ENCODE assay signal across 8 mouse cellular contexts in the genomic region with DNA sequence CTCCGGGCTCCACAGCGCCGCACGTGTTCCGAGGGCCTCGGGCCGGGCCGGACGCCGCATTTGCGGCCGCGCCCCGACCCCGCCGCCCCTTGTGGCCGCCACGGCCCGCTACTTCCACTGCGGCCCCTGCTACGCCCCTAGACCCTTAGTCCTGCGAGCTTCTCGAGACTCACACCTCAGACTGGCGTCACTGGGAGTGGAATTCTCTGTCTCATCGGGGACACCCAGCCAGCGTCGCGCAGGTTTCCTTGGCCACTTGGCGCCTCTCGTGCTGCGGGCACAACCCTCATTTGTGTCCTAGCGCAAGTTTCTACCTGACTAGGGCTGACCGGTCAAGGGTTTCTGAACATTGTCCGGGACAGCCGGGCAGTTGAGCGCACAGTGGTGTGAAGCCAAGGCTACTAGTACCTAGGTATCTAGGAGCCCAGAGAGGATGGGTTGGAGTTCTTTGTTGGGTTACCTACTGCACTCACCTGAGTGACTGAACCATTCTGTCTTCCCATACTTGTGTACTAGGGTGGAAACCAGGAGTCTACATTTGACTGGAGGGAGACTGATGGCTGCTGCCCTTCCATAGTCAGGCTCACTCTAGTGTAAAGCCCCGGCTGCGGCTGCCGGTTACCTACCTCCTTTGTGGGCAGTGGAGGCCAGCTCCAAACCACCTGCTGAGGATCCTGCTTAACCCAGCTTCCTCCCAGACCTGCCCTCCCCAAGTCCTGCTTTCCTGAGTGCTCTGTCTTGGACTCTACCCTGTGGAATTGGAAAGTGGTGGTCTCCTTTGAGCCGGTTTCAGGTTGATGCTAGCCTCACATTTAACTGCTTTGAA. TPM values are rescaled to one million over a fixed set of nuclear protein-coding genes. Genes with fewer than 3 reads are reported as not detected.
DNase-seq lines count a peak whose midpoint lies in the region; ATAC-seq lines count a peak whose summit lies in the region.

No protein-coding gene starts in this region.

- H3K4me1 ChIP-seq in heart, embryonic 16.5 days (ENCODE audit: control insufficient read depth, insufficient read depth, low read length): peaks cover 23% of the 10 kb centered on the region
- H3K4me1 ChIP-seq in embryonic facial prominence, embryonic 11.5 days (ENCODE audit: control insufficient read depth, insufficient read depth, low read length): no peaks in the 10 kb centered on the region
- peaks cover 21% of the 10 kb centered on the region for H3K4me1 ChIP-seq in intestine, embryonic 14.5 days (replicated peaks; ENCODE audit: control insufficient read depth, insufficient read depth, low read length)
- peaks cover 29% of the 10 kb centered on the region for H3K4me1 ChIP-seq in liver, embryonic 16.5 days (ENCODE audit: control insufficient read depth, low read depth, low read length)

- no peaks in the 10 kb centered on the region for H3K9me3 ChIP-seq in heart, embryonic 16.5 days (replicated peaks; ENCODE audit: control insufficient read depth, low read length)
- no peaks in the 10 kb centered on the region for H3K9me3 ChIP-seq in embryonic facial prominence, embryonic 11.5 days (replicated peaks; ENCODE audit: control insufficient read depth, low read length)
- peaks cover 4% of the 10 kb centered on the region; the same call in 1 of the 2 replicates for H3K9me3 ChIP-seq in intestine, embryonic 14.5 days (ENCODE audit: control insufficient read depth, low read length)
- H3K9me3 ChIP-seq in liver, embryonic 16.5 days (replicated peaks; ENCODE audit: control insufficient read depth, low read length): no peaks in the 10 kb centered on the region

- DNase-seq in heart, adult 8-10 months (ENCODE audit: low spot score): no peak
- peak; percentile 50 for DNase-seq in ES-CJ7 (ENCODE audit: low read depth, low spot score)
- DNase-seq in embryonic facial prominence, embryonic 11.5 days (ENCODE audit: low spot score): no peak
- peak; percentile 56 for DNase-seq in intestine, embryonic 14.5 days (ENCODE audit: low spot score)
- DNase-seq in thymus, postnatal 14 days: peak; percentile 11
- no peak for DNase-seq in gastrocnemius, postnatal 10 days

- ATAC-seq in heart, embryonic 16.5 days (replicated peaks; ENCODE audit: extremely low read depth, insufficient read depth, low FRiP score): peak; percentile 47
- ATAC-seq in embryonic facial prominence, embryonic 11.5 days (replicated peaks; ENCODE audit: insufficient number of reproducible peaks, low FRiP score, low TSS enrichment, low read depth): peak; percentile 64
- peak; percentile 62 for ATAC-seq in intestine, embryonic 14.5 days (replicated peaks; ENCODE audit: low FRiP score, low TSS enrichment, low read depth)
- peak; percentile 20 for ATAC-seq in liver, embryonic 16.5 days (ENCODE audit: low read depth)

- H3K4me2 ChIP-seq in heart, embryonic 16.5 days (ENCODE audit: low read depth, low read length): peak overlapping the region; percentile 90
- peak overlapping the region; percentile 81 for H3K4me2 ChIP-seq in embryonic facial prominence, embryonic 11.5 days (ENCODE audit: low read depth, low read length)
- peak overlapping the region; percentile 99 for H3K4me2 ChIP-seq in intestine, embryonic 14.5 days (ENCODE audit: low read length)
- peak overlapping the region; percentile 96 for H3K4me2 ChIP-seq in liver, embryonic 16.5 days (ENCODE audit: low read depth, low read length)

- H3K9ac ChIP-seq in heart, embryonic 16.5 days (ENCODE audit: low read length): peak overlapping the region; percentile 94
- H3K9ac ChIP-seq in embryonic facial prominence, embryonic 11.5 days (replicated peaks; ENCODE audit: low read length): peak overlapping the region; percentile 92
- peak overlapping the region; percentile 87 for H3K9ac ChIP-seq in intestine, embryonic 14.5 days (ENCODE audit: low read length)
- peak overlapping the region; percentile 90 for H3K9ac ChIP-seq in liver, embryonic 16.5 days (ENCODE audit: low read depth, low read length)

- under 1% methylated on average over 39 of the region's 40 CpGs for WGBS in heart, embryonic 16.5 days
- under 1% methylated on average over 40 of the region's 40 CpGs for WGBS in embryonic facial prominence, embryonic 11.5 days
- WGBS in intestine, embryonic 14.5 days: under 1% methylated on average over 35 of the region's 40 CpGs
- under 1% methylated on average over 35 of the region's 40 CpGs for WGBS in liver, embryonic 16.5 days (ENCODE audit: insufficient replicate concordance)

- H3K36me3 ChIP-seq in heart, embryonic 16.5 days (ENCODE audit: control insufficient read depth, insufficient read depth): peaks cover 11% of the 10 kb centered on the region
- peaks cover 2% of the 10 kb centered on the region; the same call in 1 of the 2 replicates for H3K36me3 ChIP-seq in embryonic facial prominence, embryonic 11.5 days (replicated peaks; ENCODE audit: control insufficient read depth, insufficient read depth, low read depth, low read length)
- peaks cover 25% of the 10 kb centered on the region for H3K36me3 ChIP-seq in intestine, embryonic 14.5 days (ENCODE audit: control insufficient read depth, insufficient read depth, low read length)
- H3K36me3 ChIP-seq in liver, embryonic 16.5 days (ENCODE audit: control insufficient read depth, insufficient read depth): peaks cover 20% of the 10 kb centered on the region

- peak overlapping the region; percentile 93 for H3K4me3 ChIP-seq in heart, embryonic 16.5 days (ENCODE audit: low read length)
- H3K4me3 ChIP-seq in embryonic facial prominence, embryonic 11.5 days (ENCODE audit: low read depth, low read length): peak overlapping the region; percentile 98
- H3K4me3 ChIP-seq in intestine, embryonic 14.5 days (ENCODE audit: low read depth, low read length): peak overlapping the region; percentile 93
- H3K4me3 ChIP-seq in liver, embryonic 16.5 days (ENCODE audit: low read depth, low read length): peak overlapping the region; percentile 93

- H3K27me3 ChIP-seq in heart, embryonic 16.5 days (ENCODE audit: control insufficient read depth, insufficient read depth, low read length): no peaks in the 10 kb centered on the region
- H3K27me3 ChIP-seq in embryonic facial prominence, embryonic 11.5 days (ENCODE audit: control insufficient read depth, insufficient read depth, low read length): no peaks in the 10 kb centered on the region
- H3K27me3 ChIP-seq in intestine, embryonic 14.5 days (replicated peaks; ENCODE audit: control insufficient read depth, insufficient read depth, low read length): no peaks in the 10 kb centered on the region
- no peaks in the 10 kb centered on the region for H3K27me3 ChIP-seq in liver, embryonic 16.5 days (ENCODE audit: control insufficient read depth, insufficient read depth, low read depth, low read length)

- H3K27ac ChIP-seq in heart, embryonic 16.5 days (ENCODE audit: low read length): peak overlapping the region; percentile 92
- H3K27ac ChIP-seq in embryonic facial prominence, embryonic 11.5 days (replicated peaks; ENCODE audit: low read depth, low read length): peak overlapping the region; percentile 63
- H3K27ac ChIP-seq in intestine, embryonic 14.5 days (ENCODE audit: low read depth): peak overlapping the region; percentile 85
- H3K27ac ChIP-seq in liver, embryonic 16.5 days (ENCODE audit: low read length): peak overlapping the region; percentile 78

RNA-seq across cellular contexts. Expression of a gene that starts 0.6 kb away (rescaled TPM):
- polyA plus RNA-seq in heart, embryonic 16.5 days (2015; fragmentation: Nextera tagmentation; extraction: Ambion mirVana): 32.2 and 34.3 TPM in 2 replicates
- total RNA-seq in heart, adult 8-10 months (2022): 10 to 100 TPM; 22.0 to 25.5 (median 23.5) TPM
- 65.5 and 74.4 TPM in 2 replicates for polyA plus RNA-seq in embryonic facial prominence, embryonic 11.5 days (2014; fragmentation: Nextera tagmentation; extraction: Ambion mirVana)
- polyA plus RNA-seq in intestine, embryonic 14.5 days (2014; fragmentation: Nextera tagmentation; extraction: Ambion mirVana): 58.3 and 61.7 TPM in 2 replicates
- polyA plus RNA-seq in liver, embryonic 16.5 days (2015; fragmentation: Nextera tagmentation; extraction: Ambion mirVana): 22.2 and 22.4 TPM in 2 replicates
- 10 to 100 TPM; 27.4 to 27.8 TPM for total RNA-seq in gastrocnemius, postnatal 10 days (2021)

RNA-seq across cellular contexts. Expression of a gene that starts 8.1 kb away (rescaled TPM):
- polyA plus RNA-seq in heart, embryonic 16.5 days (2015; fragmentation: Nextera tagmentation; extraction: Ambion mirVana): 57.1 and 61.0 TPM in 2 replicates
- 10 to 100 TPM; 27.4 to 28.6 (median 28.3) TPM for total RNA-seq in heart, adult 8-10 months (2022)
- 192 and 207 TPM in 2 replicates for polyA plus RNA-seq in embryonic facial prominence, embryonic 11.5 days (2014; fragmentation: Nextera tagmentation; extraction: Ambion mirVana)
- polyA plus RNA-seq in intestine, embryonic 14.5 days (2014; fragmentation: Nextera tagmentation; extraction: Ambion mirVana): 122 and 138 TPM in 2 replicates
- polyA plus RNA-seq in liver, embryonic 16.5 days (2015; fragmentation: Nextera tagmentation; extraction: Ambion mirVana): 21.5 and 24.3 TPM in 2 replicates
- total RNA-seq in gastrocnemius, postnatal 10 days (2021): 10 to 100 TPM; 52.3 to 53.6 TPM

Comparison
In these comparisons a context has a peak if more than half of its experiments do, and no peak if none do; other contexts are left out.
1. DNase-seq: peak in ES-CJ7 (single experiment), intestine, embryonic 14.5 days (single experiment) and thymus, postnatal 14 days (single experiment); none in heart, adult 8-10 months (single experiment), embryonic facial prominence, embryonic 11.5 days (single experiment) and gastrocnemius, postnatal 10 days (single experiment).
2. Peak in every context shown above with its lines, with median percentiles within 50 percentile points of each other: ATAC-seq, H3K27ac ChIP-seq, H3K4me2 ChIP-seq, H3K4me3 ChIP-seq and H3K9ac ChIP-seq.